Comparison of ENCODE assay signal across 7 mouse cellular contexts in the genomic region with DNA sequence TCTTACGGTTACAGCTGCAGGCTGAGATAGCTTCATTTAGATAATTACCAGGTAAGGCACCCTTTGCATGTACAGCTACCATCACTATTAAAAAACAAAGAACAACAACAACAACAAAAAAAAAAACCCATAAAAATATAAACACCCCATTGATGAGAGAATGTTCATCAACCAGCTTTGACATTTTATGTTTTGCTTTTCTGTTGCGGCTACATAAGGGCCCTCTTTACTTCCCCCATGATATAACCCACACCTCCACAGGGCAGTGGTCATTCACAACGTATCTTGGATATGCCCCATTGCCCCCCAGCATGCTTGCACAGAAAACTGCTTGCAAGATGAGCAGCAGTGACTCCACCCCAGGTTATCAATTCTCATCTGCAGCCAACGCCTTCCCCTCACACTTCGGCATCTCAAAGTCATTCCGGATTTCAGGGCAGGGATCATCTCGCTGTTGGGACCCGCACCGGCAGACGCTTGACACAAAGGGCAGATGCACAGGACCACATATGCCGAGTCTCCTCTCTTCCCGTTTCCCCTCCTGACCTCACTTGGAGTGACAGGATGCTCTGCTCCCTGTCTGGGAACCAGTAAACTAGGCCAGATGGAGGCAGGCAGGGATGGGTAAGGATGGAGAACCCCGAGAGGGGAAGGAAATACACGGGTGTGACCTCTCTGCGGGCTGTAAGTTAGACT.
DNase-seq lines count a peak whose midpoint lies in the region; ATAC-seq and TF ChIP-seq lines count a peak whose summit lies in the region.

No protein-coding gene starts in this region.

- DNase-seq in thymus, adult 2 months = no peak
- DNase-seq in thymus, postnatal 10 days (ENCODE audit: low spot score in 2 of 2) = no peak
- DNase-seq in forebrain, embryonic 11.5 days (ENCODE audit: low spot score) = no peak
- DNase-seq in frontal cortex, postnatal 10 days (ENCODE audit: low spot score in 2 of 2) = no peak
- DNase-seq in layer of hippocampus, postnatal 14 days (ENCODE audit: low spot score in 2 of 2) = no peak

- peak overlapping the region; percentile 9; the same call in 1 of the 2 replicates for H3K4me2 ChIP-seq in forebrain, embryonic 11.5 days (ENCODE audit: low read depth, low read length, severe bottlenecking)
- H3K4me2 ChIP-seq in liver, embryonic 12.5 days = peak overlapping the region; percentile 70

- ATAC-seq in forebrain, embryonic 11.5 days (replicated peaks; ENCODE audit: low FRiP score) = peak; percentile 32; the same call in 1 of the 2 replicates
- peak; percentile 28; the same call in 1 of the 2 replicates for ATAC-seq in liver, embryonic 12.5 days
- ATAC-seq in inflammation-experienced regulatory T-cells, adult 6 months = no peak

- H3K4me3 ChIP-seq in thymus, adult 2 months (ENCODE audit: control insufficient read depth, insufficient read depth, low read length) = peak overlapping the region; percentile 25
- no peak overlapping the region for H3K4me3 ChIP-seq in forebrain, embryonic 11.5 days (ENCODE audit: low read depth, low read length)
- H3K4me3 ChIP-seq in liver, embryonic 12.5 days = peak overlapping the region; percentile 28

- WGBS in thymus, adult 2 months = 53% methylated on average over 15 of the region's 15 CpGs
- WGBS in forebrain, embryonic 11.5 days = 55% methylated on average over 15 of the region's 15 CpGs
- 24% methylated on average over 15 of the region's 15 CpGs for WGBS in liver, embryonic 12.5 days (ENCODE audit: insufficient replicate concordance)

- TF ChIP-seq POLR2A in thymus, adult 2 months (IDR thresholded peaks at IDR 0.05; ENCODE audit: control insufficient read depth, extremely low read depth, insufficient read depth, low read length, poor library complexity) = no peak

- peak overlapping the region; percentile 21; the same call in 1 of the 2 replicates for H3K9ac ChIP-seq in forebrain, embryonic 11.5 days (ENCODE audit: low read length)
- H3K9ac ChIP-seq in liver, embryonic 12.5 days = 0 out of 2 replicates have a peak overlapping the region, but pooled peaks have one; percentile 12

- TF ChIP-seq CTCF in thymus, adult 2 months (IDR thresholded peaks at IDR 0.05; ENCODE audit: borderline replicate concordance, control insufficient read depth, extremely low read depth, insufficient read depth, low read length, poor library complexity) = no peak

- no peaks in the 10 kb centered on the region for H3K9me3 ChIP-seq in forebrain, embryonic 11.5 days (ENCODE audit: control insufficient read depth, low read length)
- no peaks in the 10 kb centered on the region for H3K9me3 ChIP-seq in liver, embryonic 12.5 days (replicated peaks)

- no peaks in the 10 kb centered on the region for H3K27me3 ChIP-seq in thymus, adult 2 months (ENCODE audit: control insufficient read depth, insufficient read depth, low read length)
- H3K27me3 ChIP-seq in forebrain, embryonic 11.5 days (ENCODE audit: control insufficient read depth, insufficient read depth, low read length) = peaks cover 5% of the 10 kb centered on the region; the same call in 1 of the 2 replicates
- H3K27me3 ChIP-seq in liver, embryonic 12.5 days (replicated peaks) = peaks cover 26% of the 10 kb centered on the region

- H3K27ac ChIP-seq in thymus, adult 2 months (ENCODE audit: control insufficient read depth, insufficient read depth, low read length) = peak overlapping the region; percentile 56; the same call in 1 of the 2 replicates
- no peak overlapping the region for H3K27ac ChIP-seq in forebrain, embryonic 11.5 days (ENCODE audit: low read depth, low read length)
- peak overlapping the region; percentile 86; the same call in 1 of the 2 replicates for H3K27ac ChIP-seq in liver, embryonic 12.5 days

- no peaks in the 10 kb centered on the region for H3K36me3 ChIP-seq in thymus, adult 2 months (ENCODE audit: control insufficient read depth, insufficient read depth, low read length)
- no peaks in the 10 kb centered on the region for H3K36me3 ChIP-seq in forebrain, embryonic 11.5 days (ENCODE audit: control insufficient read depth, insufficient read depth, low read length)
- H3K36me3 ChIP-seq in liver, embryonic 12.5 days = no peaks in the 10 kb centered on the region

- H3K4me1 ChIP-seq in thymus, adult 2 months (replicated peaks; ENCODE audit: control insufficient read depth, insufficient read depth, low read length) = peaks cover 51% of the 10 kb centered on the region
- peaks cover 30% of the 10 kb centered on the region for H3K4me1 ChIP-seq in forebrain, embryonic 11.5 days (replicated peaks; ENCODE audit: control insufficient read depth, insufficient read depth, low read length)
- H3K4me1 ChIP-seq in liver, embryonic 12.5 days = peaks cover 65% of the 10 kb centered on the region
